Mouse (Mus musculus) midbrain, embryonic 16.5 days (tissue): ENCODE measurements around the gene Stxbp1. TPM values are rescaled to one million over a fixed set of nuclear protein-coding genes. Genes with fewer than 3 reads are reported as not detected.

Experiments
- ATAC-seq: fragments of 200-750 bp; cut with Nextera tagmentation; 2 replicates; pipeline ENCODE4 v1.8.0; 2017; ENCODE audit warnings: moderate TSS enrichment
- H3K27ac ChIP-seq: fragments of 300-500 bp; sonication (generic); 2 replicates; pipeline ENCODE4 v1.5.1; 2014; ENCODE audit warnings: mild to moderate bottlenecking, low read length, mixed read lengths
- H3K27me3 ChIP-seq: fragments of 300-500 bp; sonication (generic); 2 replicates; pipeline ENCODE4 v1.6.1; 2014; ENCODE audit warnings: low read depth, low read length, mixed read lengths; ENCODE audit not compliant: control insufficient read depth, insufficient read depth
- H3K36me3 ChIP-seq: fragments of 300-500 bp; sonication (generic); 2 replicates; pipeline ENCODE4 v1.6.1; 2014; ENCODE audit warnings: mild to moderate bottlenecking, low read length, moderate library complexity, mixed read lengths; ENCODE audit not compliant: control insufficient read depth, insufficient read depth
- H3K4me1 ChIP-seq: fragments of 300-500 bp; sonication (generic); 2 replicates; pipeline ENCODE4 v1.6.1; 2014; ENCODE audit warnings: mild to moderate bottlenecking, low read length, mixed read lengths; ENCODE audit not compliant: control insufficient read depth, insufficient read depth
- H3K4me2 ChIP-seq: fragments of 300-500 bp; sonication (generic); 2 replicates; pipeline ENCODE4 v1.6.1; 2014; ENCODE audit warnings: mild to moderate bottlenecking, low read length, mixed read lengths
- H3K4me3 ChIP-seq: fragments of 300-500 bp; sonication (generic); 2 replicates; pipeline ENCODE4 v1.5.1; 2014; ENCODE audit warnings: low read depth, mild to moderate bottlenecking, low read length, moderate library complexity, mixed read lengths
- H3K9ac ChIP-seq: fragments of 300-500 bp; sonication (generic); 2 replicates; pipeline ENCODE4 v1.6.1; 2014; ENCODE audit warnings: low read depth, low read length, mixed read lengths
- H3K9me3 ChIP-seq: fragments of 300-500 bp; sonication (generic); replicated peaks from 2 replicates; pipeline ENCODE4 v1.6.1; 2014; ENCODE audit warnings: mild to moderate bottlenecking, low read length, mixed read lengths; ENCODE audit not compliant: control insufficient read depth, poor library complexity, severe bottlenecking
- WGBS: fragments of 180-500 bp; shearing (Covaris S2); extraction: QIAGEN DNeasy Blood & Tissue Kit; methylation state at CpG from one replicate; pipeline ENCODE4 v1.1.7; 2014; 5-methylcytosine and 5-hydroxymethylcytosine counted together
- polyA plus RNA-seq: library from polyadenylated mRNA; unstranded; fragments of >200 nt; fragmentation: Nextera tagmentation; extraction: Ambion mirVana; gene quantifications from 2 replicates; pipeline ENCODE4 v1.2.1, GENCODE M21; 2015

The Stxbp1 gene
- polyA plus RNA-seq, 1 experiment from 2014 or later, result 389 TPM

- H3K4me1 ChIP-seq, result peaks cover 60% of the 10 kb centered on the region
- 2% methylated on average over 20 of the region's 20 CpGs for WGBS
Measured at GRCm38 (mm10) chr2:32876490-32877302, 29.7 kb upstream of the Stxbp1 start.

GRCm38 (mm10) chr2:32875675-32876489 lies 28.8 kb upstream of the Stxbp1 start, which contains the start of gene Fam129b:
Gene Fam129b, plus strand, starts transcription at chr2:32876114.
- Histone ChIP-seq H3K4me1 (peaks cover 53% of the 10 kb centered on the region), H3K9ac (peak within 1 kb of the TSS; percentile 99), H3K36me3 (no peaks in the 10 kb centered on the region), H3K9me3 (no peaks in the 10 kb centered on the region), H3K27me3 (no peaks in the 10 kb centered on the region), H3K4me3 (peak within 1 kb of the TSS; percentile 89), H3K27ac (peak within 1 kb of the TSS; percentile 96), H3K4me2 (peak within 1 kb of the TSS; percentile 96)
- WGBS, result under 1% methylated on average over 65 of the region's 68 CpGs
- ATAC-seq, result peak; percentile 87

More at GRCm38 (mm10) chr2:32876490-32877302, 29.7 kb upstream of the Stxbp1 start:
- H3K36me3 ChIP-seq, result no peaks in the 10 kb centered on the region
- ATAC-seq, result peak; percentile 58
- H3K9ac ChIP-seq, result peak overlapping the region; percentile 99
- no peaks in the 10 kb centered on the region for H3K27me3 ChIP-seq
- H3K27ac ChIP-seq, result peak overlapping the region; percentile 96
- no peaks in the 10 kb centered on the region for H3K9me3 ChIP-seq
- peak overlapping the region; percentile 89 for H3K4me3 ChIP-seq
- H3K4me2 ChIP-seq, result peak overlapping the region; percentile 96

- Histone ChIP-seq H3K27ac (peak overlapping the region; percentile 96), H3K27me3 (no peaks in the 10 kb centered on the region), H3K4me1 (peaks cover 45% of the 10 kb centered on the region), H3K4me2 (peak overlapping the region; percentile 96), H3K36me3 (no peaks in the 10 kb centered on the region), H3K9me3 (no peaks in the 10 kb centered on the region), H3K9ac (peak overlapping the region; percentile 99), H3K4me3 (peak overlapping the region; percentile 89)
- peak; percentile 23 for ATAC-seq
- WGBS, result 7% methylated on average over 15 of the region's 15 CpGs
Measured at GRCm38 (mm10) chr2:32874951-32875674, 28.1 kb upstream of the Stxbp1 start.

GRCm38 (mm10) chr2:32874070-32874469 lies 27.0 kb upstream of the Stxbp1 start:
- H3K27ac ChIP-seq, result peak overlapping the region; percentile 96; the same call in 1 of the 2 replicates
- peak overlapping the region; percentile 96; the same call in 1 of the 2 replicates for H3K4me2 ChIP-seq
- peaks cover 35% of the 10 kb centered on the region for H3K4me1 ChIP-seq
- 85% methylated on average over 3 of the region's 3 CpGs for WGBS
- H3K9ac ChIP-seq, result no peak overlapping the region
- no peaks in the 10 kb centered on the region for H3K36me3 ChIP-seq
- no peaks in the 10 kb centered on the region for H3K9me3 ChIP-seq
- no peak for ATAC-seq
- H3K27me3 ChIP-seq, result no peaks in the 10 kb centered on the region
- H3K4me3 ChIP-seq, result no peak overlapping the region

- Histone ChIP-seq H3K36me3 (no peaks in the 10 kb centered on the region), H3K4me2 (no peak overlapping the region), H3K4me1 (peaks cover 12% of the 10 kb centered on the region), H3K9me3 (no peaks in the 10 kb centered on the region), H3K27me3 (no peaks in the 10 kb centered on the region), H3K27ac (no peak overlapping the region), H3K9ac (no peak overlapping the region), H3K4me3 (no peak overlapping the region)
- 59% methylated on average over 8 of the region's 8 CpGs for WGBS
- no peak for ATAC-seq
Measured at GRCm38 (mm10) chr2:32870275-32871100, 23.4 kb upstream of the Stxbp1 start.

- H3K27me3 ChIP-seq, result no peaks in the 10 kb centered on the region
- no peak overlapping the region for H3K27ac ChIP-seq
- H3K4me3 ChIP-seq, result no peak overlapping the region
- H3K4me1 ChIP-seq, result peaks cover 9% of the 10 kb centered on the region
- no peak for ATAC-seq
- WGBS, result 70% methylated on average over 6 of the region's 6 CpGs
- no peaks in the 10 kb centered on the region for H3K36me3 ChIP-seq
- H3K4me2 ChIP-seq, result no peak overlapping the region
- H3K9me3 ChIP-seq, result no peaks in the 10 kb centered on the region
- H3K9ac ChIP-seq, result no peak overlapping the region
Measured at GRCm38 (mm10) chr2:32869721-32870274, 22.8 kb upstream of the Stxbp1 start.

- 79% methylated on average over 4 of the region's 4 CpGs for WGBS
- H3K9ac ChIP-seq, result no peak overlapping the region
- no peak for ATAC-seq
- H3K27me3 ChIP-seq, result no peaks in the 10 kb centered on the region
- H3K9me3 ChIP-seq, result no peaks in the 10 kb centered on the region
- no peak overlapping the region for H3K4me2 ChIP-seq
- no peaks in the 10 kb centered on the region; the same call in 1 of the 2 replicates for H3K4me1 ChIP-seq
- no peak overlapping the region for H3K27ac ChIP-seq
- no peaks in the 10 kb centered on the region for H3K36me3 ChIP-seq
- H3K4me3 ChIP-seq, result no peak overlapping the region
Measured at GRCm38 (mm10) chr2:32867354-32867753, 20.3 kb upstream of the Stxbp1 start.

GRCm38 (mm10) chr2:32864755-32865154 lies 17.7 kb upstream of the Stxbp1 start:
- whole genome bisulfite sequencing, result 63% methylated on average over 2 of the region's 2 CpGs

More at GRCm38 (mm10) chr2:32864755-32865154, 17.7 kb upstream of the Stxbp1 start:
- H3K36me3 ChIP-seq, result no peaks in the 10 kb centered on the region
- H3K4me2 ChIP-seq, result no peak overlapping the region
- H3K27me3 ChIP-seq, result no peaks in the 10 kb centered on the region
- H3K4me1 ChIP-seq, result no peaks in the 10 kb centered on the region; the same call in 1 of the 2 replicates
- no peak overlapping the region for H3K9ac ChIP-seq
- no peaks in the 10 kb centered on the region for H3K9me3 ChIP-seq
- H3K4me3 ChIP-seq, result no peak overlapping the region
- H3K27ac ChIP-seq, result no peak overlapping the region
- no peak for ATAC-seq
